Mouse (Mus musculus) erythroblast, embryonic 14.5 days (primary cell): ENCODE results near the gene Gatad2a.

Experiments used
- GATA1 ChIP-seq: IDR thresholded peaks from 2 replicates; pipeline ENCODE4 v1.6.1; 2012; ENCODE audit warnings: low read length, inconsistent platforms, mixed read lengths
- TAL1 ChIP-seq: IDR thresholded peaks from 3 replicates; pipeline ENCODE4 v1.6.1; 2012; ENCODE audit warnings: low read length, inconsistent platforms, mixed read lengths

DNA sequence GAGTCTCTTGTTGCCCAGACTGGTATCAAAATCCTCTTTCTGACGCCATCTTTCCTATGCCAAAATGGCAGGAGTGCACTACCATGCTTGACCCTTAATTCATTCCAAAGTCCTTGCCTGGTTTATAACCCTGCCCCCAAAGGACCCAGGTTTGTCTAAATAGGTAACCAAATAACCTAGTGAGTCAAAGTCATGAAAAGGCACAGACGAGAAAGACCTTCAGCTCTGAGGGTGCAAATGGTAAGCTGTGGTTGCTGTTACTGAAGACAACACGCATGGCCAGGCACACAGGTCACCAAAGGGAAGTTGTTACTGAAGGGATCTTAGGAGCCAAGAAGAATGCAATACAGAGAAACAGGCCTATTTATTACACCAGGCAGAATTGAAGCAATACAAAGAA lies 2.5 kb upstream of the Gatad2a start:
- no peak for TF ChIP-seq GATA1
- TF ChIP-seq TAL1 = no peak
